Mouse (Mus musculus) ES-E14 (cell line): ENCODE measurements around the gene Bend5. TPM values are rescaled to one million over a fixed set of nuclear protein-coding genes. Genes with fewer than 3 reads are reported as not detected.

Experiments used
- DNase-seq: peaks from one replicate; pipeline ENCODE4 v3.0.0-alpha.2; 2013; ENCODE audit warnings: low read depth, low spot score
- H3K27ac ChIP-seq: 2 replicates; pipeline ENCODE4 v1.5.1; 2012; ENCODE audit warnings: low read depth, mild to moderate bottlenecking, low read length, moderate library complexity, mixed read lengths; ENCODE audit not compliant: poor library complexity, insufficient read depth, severe bottlenecking
- H3K36me3 ChIP-seq: 2 replicates; pipeline ENCODE4 v1.6.1; 2012; ENCODE audit warnings: mild to moderate bottlenecking, low read length, moderate library complexity, mixed read lengths; ENCODE audit not compliant: control insufficient read depth, poor library complexity, insufficient read depth, severe bottlenecking
- H3K4me1 ChIP-seq, 2 experiments: fragments of 150-350 bp in 1 of 2; sonication (generic) in 1 of 2; 2 replicates each; pipeline ENCODE4 v1.6.1; 2012; ENCODE audit warnings: low read length in 2 of 2, mild to moderate bottlenecking in 1 of 2, mixed read lengths in 1 of 2; ENCODE audit not compliant: control insufficient read depth in 2 of 2, insufficient read depth in 2 of 2, poor library complexity in 1 of 2
- H3K4me3 ChIP-seq, 2 experiments: fragments of 150-350 bp in 1 of 2; sonication (generic) in 1 of 2; 2 replicates each; pipeline ENCODE4 v1.5.1; 2012; ENCODE audit warnings: low read length in 2 of 2, low read depth in 1 of 2, mild to moderate bottlenecking in 1 of 2, mixed read lengths in 1 of 2; ENCODE audit not compliant: insufficient read depth in 1 of 2, poor library complexity in 1 of 2, severe bottlenecking in 1 of 2
- H3K9ac ChIP-seq: 2 replicates; pipeline ENCODE4 v1.6.1; 2012; ENCODE audit warnings: low read depth, mild to moderate bottlenecking, low read length, mixed read lengths; ENCODE audit not compliant: poor library complexity, insufficient read depth, severe bottlenecking
- H3K9me3 ChIP-seq: fragments of 150-350 bp; sonication (generic); 2 replicates; pipeline ENCODE4 v1.6.1; 2012; ENCODE audit warnings: low read depth, mild to moderate bottlenecking, low read length; ENCODE audit not compliant: control insufficient read depth, insufficient read depth
- CHD2 ChIP-seq: IDR thresholded peaks from 2 replicates; pipeline ENCODE4 v1.6.1; 2014; ENCODE audit warnings: mild to moderate bottlenecking, low read depth, low read length, inconsistent platforms
- HCFC1 ChIP-seq: IDR thresholded peaks from 2 replicates; pipeline ENCODE4 v1.6.1; 2012; ENCODE audit warnings: low read length, inconsistent platforms, borderline replicate concordance; ENCODE audit not compliant: insufficient read depth
- MAFK ChIP-seq: IDR thresholded peaks from 2 replicates; pipeline ENCODE4 v1.6.1; 2014; ENCODE audit warnings: mild to moderate bottlenecking, low read depth, low read length, inconsistent platforms; ENCODE audit not compliant: insufficient read depth
- ZC3H11A ChIP-seq: IDR thresholded peaks from 2 replicates; pipeline ENCODE4 v1.6.1; 2012; ENCODE audit warnings: low read depth, mild to moderate bottlenecking, inconsistent platforms, low read length, borderline replicate concordance
- ZNF384 ChIP-seq: IDR thresholded peaks from 2 replicates; pipeline ENCODE4 v1.6.1; 2012; ENCODE audit warnings: low read depth, low read length, inconsistent platforms
- in situ Hi-C, 2 experiments: fragments of 600-800 bp; cut with MboI; formaldehyde crosslinking; loops; one replicate each; pipeline ENCODE4 v1.15.1; 2025; ENCODE audit warnings: low sequenced_read_pairs in 2 of 2, inconsistent platforms in 1 of 2; ENCODE audit not compliant: unreplicated experiment in 2 of 2
- total RNA-seq: library from RNA; depleted of rRNA; stranded (reverse); fragments of 300-350 nt; gene quantifications from 2 replicates; pipeline ENCODE4 v1.2.3, GENCODE M21; 2012

Bend5 gene
- total RNA-seq, 1 experiment = 6.9 TPM

GRCm38 (mm10) chr4:111442435-111443238 lies 27.8 kb downstream of the Bend5 start:
- Histone ChIP-seq H3K36me3 (no peaks in the 10 kb centered on the region), H3K27ac (no peak overlapping the region), H3K4me1 (0 out of 4 replicates have a peak, but pooled peaks cover 0 to 3% of the 10 kb centered on the region in 2 experiments), H3K4me3 (no peak overlapping the region), H3K9me3 (no peaks in the 10 kb centered on the region), H3K9ac (no peak overlapping the region)
- TF ChIP-seq MAFK = no peak
- TF ChIP-seq HCFC1 = no peak
- no peak for TF ChIP-seq ZC3H11A
- no peak for TF ChIP-seq ZNF384
- TF ChIP-seq CHD2 = no peak
- DNase-seq = no peak
- in situ Hi-C loops = no loop called here

- no peak overlapping the region for H3K9ac ChIP-seq
- H3K4me3 ChIP-seq = no peak overlapping the region
- H3K4me1 ChIP-seq = 0 out of 4 replicates have a peak, but pooled peaks cover 0 to 3% of the 10 kb centered on the region in 2 experiments
- TF ChIP-seq ZNF384 (no peak), CHD2 (no peak), MAFK (no peak), ZC3H11A (no peak), HCFC1 (no peak)
- in situ Hi-C loops = no loop called here
- H3K9me3 ChIP-seq = no peaks in the 10 kb centered on the region
- H3K27ac ChIP-seq = no peak overlapping the region
- H3K36me3 ChIP-seq = no peaks in the 10 kb centered on the region
- DNase-seq = no peak
Measured at GRCm38 (mm10) chr4:111443906-111444615, 29.3 kb downstream of the Bend5 start.

GRCm38 (mm10) chr4:111444616-111445160 lies 29.9 kb downstream of the Bend5 start:
- in situ Hi-C loops = no loop called here
- no peak overlapping the region for H3K27ac ChIP-seq

DNA sequence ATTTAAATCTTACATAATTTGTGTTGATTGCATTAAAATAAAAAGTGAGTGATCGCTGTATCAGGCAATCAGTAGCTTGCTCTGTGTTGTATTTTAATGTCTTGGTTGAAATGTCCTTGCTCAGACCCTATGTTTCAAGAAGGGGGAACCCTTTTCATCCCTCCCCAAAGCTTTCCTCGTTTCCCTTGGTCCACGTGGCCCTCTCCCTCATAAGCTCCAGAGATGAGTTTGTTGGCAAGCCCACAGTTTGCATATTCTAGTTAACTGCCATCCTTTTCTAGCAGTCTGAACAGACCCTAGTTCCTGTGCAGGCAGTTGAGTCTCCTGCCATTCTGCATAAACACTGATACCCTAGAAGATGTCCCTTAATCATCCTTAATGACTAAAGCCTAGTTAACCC lies 33.1 kb downstream of the Bend5 start:
- no peaks in the 10 kb centered on the region for H3K9me3 ChIP-seq
- TF ChIP-seq CHD2 (no peak), ZC3H11A (no peak), MAFK (no peak), HCFC1 (no peak), ZNF384 (no peak)
- H3K4me3 ChIP-seq = no peak overlapping the region
- no peak overlapping the region for H3K9ac ChIP-seq
- no peaks in the 10 kb centered on the region for H3K36me3 ChIP-seq
- no peaks in the 10 kb centered on the region for H3K4me1 ChIP-seq
- in situ Hi-C loops = no loop called here
- DNase-seq = no peak
- H3K27ac ChIP-seq = no peak overlapping the region

More at GRCm38 (mm10) chr4:111444616-111445160, 29.9 kb downstream of the Bend5 start:
- Histone ChIP-seq H3K36me3 (no peaks in the 10 kb centered on the region), H3K4me1 (0 out of 4 replicates have a peak, but pooled peaks cover 0 to 3% of the 10 kb centered on the region in 2 experiments), H3K9ac (no peak overlapping the region), H3K4me3 (no peak overlapping the region), H3K9me3 (no peaks in the 10 kb centered on the region)
- TF ChIP-seq ZC3H11A = no peak
- TF ChIP-seq ZNF384 = no peak
- no peak for TF ChIP-seq MAFK
- no peak for TF ChIP-seq HCFC1
- no peak for TF ChIP-seq CHD2
- DNase-seq = no peak
